ENCODE assay signal across 29 mouse cellular contexts in genomic region chr11:72671294-72671988, GRCm38 (mm10). TPM values are rescaled to one million over a fixed set of nuclear protein-coding genes. Genes with fewer than 3 reads are reported as not detected.
DNase-seq lines count a peak whose midpoint lies in the region; ATAC-seq and TF ChIP-seq lines count a peak whose summit lies in the region.
"Had no signal": no experiment of that assay in that cellular context is flagged by ENCODE, and none has a peak within 500 bp of the region (broad histone marks: within the 10 kb centered on the region; RNA-seq: fewer than 3 reads in every experiment).

No protein-coding gene starts in this region.

- dilution Hi-C loops in CH12.LX (cut with MboI; ENCODE audit: extremely low pct_ligation_motif_present, extremely low pct_unique_long_range_greater_than_20kb, low sequenced_read_pairs) = no loop called here

- no peak for TF ChIP-seq RAD21 in CH12.LX (IDR thresholded peaks at IDR 0.05; ENCODE audit: low read depth, low read length)

- WGBS in liver, embryonic 11.5 days = 54% methylated on average over 6 of the region's 6 CpGs
- WGBS in liver, postnatal 0 days (ENCODE audit: insufficient replicate concordance) = 42% methylated on average over 6 of the region's 6 CpGs
- 36% methylated on average over 6 of the region's 6 CpGs for WGBS in liver, embryonic 13.5 days (ENCODE audit: insufficient replicate concordance)

- peaks cover 14% of the 10 kb centered on the region for H3K4me1 ChIP-seq in liver, embryonic 11.5 days (replicated peaks; ENCODE audit: control insufficient read depth, insufficient read depth, low read length)
- H3K4me1 ChIP-seq in liver, postnatal 0 days (ENCODE audit: insufficient read depth) = 0 out of 2 replicates have a peak, but pooled peaks cover 3% of the 10 kb centered on the region
- peaks cover 5 to 34% of the 10 kb centered on the region in 2 experiments for H3K4me1 ChIP-seq in CH12.LX (ENCODE audit: control insufficient read depth in 1 of 2, insufficient read depth in 2 of 2)
- peaks cover 18% of the 10 kb centered on the region for H3K4me1 ChIP-seq in liver, embryonic 13.5 days (replicated peaks)
- H3K4me1 ChIP-seq: embryonic facial prominence, embryonic 12.5 days; midbrain, embryonic 10.5 days; midbrain, embryonic 15.5 days; neural tube, embryonic 15.5 days; stomach, embryonic 15.5 days had no signal

- DNase-seq in liver, embryonic 11.5 days (ENCODE audit: low spot score) = no peak
- DNase-seq in liver, postnatal 0 days = no peak
- peak; percentile 36 for DNase-seq in CH12.LX (ENCODE audit: extremely low read depth)
- no peak for DNase-seq in liver, embryonic 13.5 days
- DNase-seq in urinary bladder, adult 18-20 months (ENCODE audit: low spot score in 2 of 2) = no peak
- DNase-seq: adrenal gland, adult 8-10 months; cerebellum, adult 9-10 months; cerebellum, postnatal 36 days; embryo, embryonic 11 days; gastrocnemius, postnatal 36 days; heart, adult 2 months; heart, postnatal 10 days; kidney, adult 9 months; kidney, postnatal 10 days; layer of hippocampus, adult 9-11 months; lung, postnatal 36 days; right cerebral cortex, postnatal 25 days; thymus, postnatal 36 days had no signal

- no peaks in the 10 kb centered on the region for H3K27me3 ChIP-seq in liver, embryonic 11.5 days (replicated peaks; ENCODE audit: control insufficient read depth, insufficient read depth, low read length)
- H3K27me3 ChIP-seq in liver, postnatal 0 days (ENCODE audit: insufficient read depth, low read length) = no peaks in the 10 kb centered on the region
- H3K27me3 ChIP-seq in CH12.LX (replicated peaks) = no peaks in the 10 kb centered on the region
- no peaks in the 10 kb centered on the region for H3K27me3 ChIP-seq in liver, embryonic 13.5 days
- H3K27me3 ChIP-seq: embryonic facial prominence, embryonic 12.5 days; heart, embryonic 13.5 days; midbrain, embryonic 15.5 days; neural tube, embryonic 15.5 days; stomach, embryonic 15.5 days had no signal

- in situ Hi-C loops in CH12.LX (cut with MboI; ENCODE audit: low pct_ligation_motif_present, low pct_unique_long_range_greater_than_20kb, low sequenced_read_pairs) = no loop called here

- TF ChIP-seq EP300 in liver, postnatal 0 days (IDR thresholded peaks at IDR 0.05; ENCODE audit: low read depth) = no peak
- TF ChIP-seq EP300 in CH12.LX (IDR thresholded peaks at IDR 0.05; ENCODE audit: low read length) = peak; percentile 38; the same call in 1 of the 2 replicates

- H3K27ac ChIP-seq in liver, embryonic 11.5 days (ENCODE audit: low read depth, low read length) = no peak overlapping the region
- H3K27ac ChIP-seq in liver, postnatal 0 days (ENCODE audit: low read depth) = no peak overlapping the region
- peak overlapping the region; percentile 57 for H3K27ac ChIP-seq in CH12.LX (ENCODE audit: insufficient read depth, low read depth)
- peak overlapping the region; percentile 30; the same call in 1 of the 2 replicates for H3K27ac ChIP-seq in liver, embryonic 13.5 days
- H3K27ac ChIP-seq: embryonic facial prominence, embryonic 12.5 days; heart, adult 2 months; heart, embryonic 13.5 days; hindbrain, embryonic 14.5 days; midbrain, embryonic 10.5 days; midbrain, embryonic 15.5 days; neural tube, embryonic 15.5 days; stomach, embryonic 15.5 days had no signal

- no peak for TF ChIP-seq POLR2A in CH12.LX (IDR thresholded peaks at IDR 0.05; ENCODE audit: low read depth, low read length)

- H3K9me3 ChIP-seq in liver, embryonic 11.5 days (ENCODE audit: control insufficient read depth, low read length) = no peaks in the 10 kb centered on the region
- H3K9me3 ChIP-seq in liver, postnatal 0 days (ENCODE audit: low read length) = no peaks in the 10 kb centered on the region
- no peaks in the 10 kb centered on the region for H3K9me3 ChIP-seq in CH12.LX (replicated peaks; ENCODE audit: low read length)
- no peaks in the 10 kb centered on the region for H3K9me3 ChIP-seq in liver, embryonic 13.5 days (replicated peaks)
- H3K9me3 ChIP-seq: embryonic facial prominence, embryonic 12.5 days; midbrain, embryonic 10.5 days; midbrain, embryonic 15.5 days; neural tube, embryonic 15.5 days; stomach, embryonic 15.5 days had no signal

- no peak overlapping the region for H3K4me3 ChIP-seq in liver, embryonic 11.5 days (ENCODE audit: low read depth, low read length)
- H3K4me3 ChIP-seq in liver, postnatal 0 days (ENCODE audit: low read depth, low read length) = no peak overlapping the region
- no peak overlapping the region for H3K4me3 ChIP-seq in CH12.LX (replicated peaks in 1 of 3; ENCODE audit: low read depth in 2 of 3, low read length in 2 of 3, poor library complexity in 1 of 3)
- no peak overlapping the region for H3K4me3 ChIP-seq in liver, embryonic 13.5 days (replicated peaks)
- H3K4me3 ChIP-seq: embryonic facial prominence, embryonic 12.5 days; heart, adult 2 months; heart, embryonic 13.5 days; midbrain, embryonic 10.5 days; midbrain, embryonic 15.5 days; neural tube, embryonic 15.5 days; stomach, embryonic 15.5 days had no signal

- peaks cover 19% of the 10 kb centered on the region for H3K79me2 ChIP-seq in CH12.LX (replicated peaks; ENCODE audit: control insufficient read depth, extremely low read depth, insufficient read depth, poor library complexity, severe bottlenecking)

- TF ChIP-seq CTCF in liver, postnatal 0 days (IDR thresholded peaks at IDR 0.05; ENCODE audit: low read depth) = no peak
- TF ChIP-seq CTCF in CH12.LX (conservative IDR thresholded peaks at IDR 0.05 in 1 of 2, IDR thresholded peaks at IDR 0.05 in 1 of 2; ENCODE audit: low read depth in 2 of 2, low read length in 2 of 2) = no peak

- ATAC-seq in liver, embryonic 11.5 days (replicated peaks; ENCODE audit: low FRiP score) = peak; percentile 31
- ATAC-seq in liver, postnatal 0 days = no peak
- 0 out of 2 replicates have a peak, but pooled peaks have one; percentile 31 for ATAC-seq in liver, embryonic 13.5 days (ENCODE audit: low read depth)
- ATAC-seq in megakaryocyte-erythroid progenitor cell, adult 5-6 weeks (replicated peaks; ENCODE audit: low FRiP score, low TSS enrichment, poor library complexity, severe bottlenecking) = peak; percentile 65
- ATAC-seq in granulocyte monocyte progenitor cell, adult 5-6 weeks (replicated peaks; ENCODE audit: poor library complexity, severe bottlenecking) = no peak; the same call in 1 of the 2 replicates
- ATAC-seq: forebrain, embryonic 14.5 days; intestine, postnatal 0 days; midbrain, embryonic 15.5 days had no signal

- 0 out of 2 replicates have a peak overlapping the region, but pooled peaks have one; percentile 9 for H3K4me2 ChIP-seq in liver, embryonic 11.5 days
- H3K4me2 ChIP-seq in liver, postnatal 0 days (ENCODE audit: low read depth, low read length) = no peak overlapping the region
- H3K4me2 ChIP-seq in CH12.LX (ENCODE audit: insufficient read depth, low read depth, poor library complexity, severe bottlenecking) = peak overlapping the region; percentile 16
- H3K4me2 ChIP-seq in liver, embryonic 13.5 days = no peak overlapping the region
- H3K4me2 ChIP-seq: embryonic facial prominence, embryonic 12.5 days; heart, embryonic 13.5 days; hindbrain, embryonic 14.5 days; midbrain, embryonic 15.5 days; neural tube, embryonic 15.5 days; stomach, embryonic 15.5 days had no signal

- no peaks in the 10 kb centered on the region; the same call in 1 of the 2 replicates for H3K36me3 ChIP-seq in liver, embryonic 11.5 days (ENCODE audit: control insufficient read depth, insufficient read depth, low read length)
- no peaks in the 10 kb centered on the region for H3K36me3 ChIP-seq in liver, postnatal 0 days (replicated peaks; ENCODE audit: insufficient read depth, low read length)
- peaks cover 0 to 27% of the 10 kb centered on the region in 2 experiments for H3K36me3 ChIP-seq in CH12.LX (replicated peaks in 1 of 2; ENCODE audit: control insufficient read depth in 1 of 2, insufficient read depth in 1 of 2, low read length in 1 of 2)
- peaks cover 6% of the 10 kb centered on the region for H3K36me3 ChIP-seq in liver, embryonic 13.5 days
- H3K36me3 ChIP-seq: embryonic facial prominence, embryonic 12.5 days; midbrain, embryonic 15.5 days; neural tube, embryonic 15.5 days; stomach, embryonic 15.5 days had no signal

- no peak overlapping the region for H3K9ac ChIP-seq in liver, embryonic 11.5 days (ENCODE audit: low read depth, low read length)
- no peak overlapping the region for H3K9ac ChIP-seq in liver, postnatal 0 days (replicated peaks)
- H3K9ac ChIP-seq in CH12.LX (ENCODE audit: insufficient read depth, low read depth) = no peak overlapping the region
- no peak overlapping the region for H3K9ac ChIP-seq in liver, embryonic 13.5 days
- H3K9ac ChIP-seq: embryonic facial prominence, embryonic 12.5 days; heart, embryonic 13.5 days; hindbrain, embryonic 14.5 days; midbrain, embryonic 15.5 days; neural tube, embryonic 15.5 days; stomach, embryonic 15.5 days had no signal

TF ChIP-seq in CH12.LX, 34 proteins besides CTCF, POLR2A, EP300 and RAD21 (continues in another document):
- TF ChIP-seq PAX5 (IDR thresholded peaks at IDR 0.05; ENCODE audit: low read length) (no peak), MYC (IDR thresholded peaks at IDR 0.05; ENCODE audit: low read depth, low read length) (no peak), RCOR1 (conservative IDR thresholded peaks at IDR 0.05; ENCODE audit: low read depth, low read length) (no peak), MAFK (IDR thresholded peaks at IDR 0.05; ENCODE audit: insufficient replicate concordance, low read length) (peak; percentile 35; the same call in 1 of the 2 replicates), POLR2AphosphoS2 (IDR thresholded peaks at IDR 0.05; ENCODE audit: low read depth, low read length) (no peak), USF1 (IDR thresholded peaks at IDR 0.05; ENCODE audit: low read depth, low read length) (no peak), E2F4 (IDR thresholded peaks at IDR 0.05; ENCODE audit: insufficient replicate concordance, low read depth, low read length) (no peak), MAX (IDR thresholded peaks at IDR 0.05; ENCODE audit: low read length) (no peak), ETS1 (conservative IDR thresholded peaks at IDR 0.05; ENCODE audit: low read depth, low read length) (peak; percentile 32; the same call in 1 of the 2 replicates), ZC3H11A (IDR thresholded peaks at IDR 0.05; ENCODE audit: low read depth, low read length) (no peak), NRF1 (IDR thresholded peaks at IDR 0.05; ENCODE audit: low read depth, low read length) (no peak)

RNA-seq across cellular contexts. Expression of gene Ankfy1, which starts 18.4 kb away (rescaled TPM):
- 25.4 and 26.1 TPM in 2 replicates for polyA plus RNA-seq in liver, embryonic 11.5 days (2014; fragmentation: Nextera tagmentation; extraction: Ambion mirVana)
- 3.8 and 5.0 TPM in 2 replicates for polyA plus RNA-seq in liver, postnatal 0 days (2015; fragmentation: Nextera tagmentation; extraction: Ambion mirVana)
- total RNA-seq in CH12.LX (2012; rRNA removed) (30.4 and 31.5 TPM in 2 replicates), CH12.LX (2014; rRNA removed) (29.9 and 31.4 TPM in 2 replicates)
- polyA plus RNA-seq in CH12.LX (2012; ENCODE audit: insufficient read length, low read depth) = 32.0 and 37.0 TPM in 2 replicates
- 9.2 and 11.8 TPM in 2 replicates for polyA plus RNA-seq in liver, embryonic 13.5 days (2015; fragmentation: Nextera tagmentation; extraction: Ambion mirVana)
- total RNA-seq in megakaryocyte-erythroid progenitor cell, adult 5-6 weeks (2014; fragmentation: Nextera tagmentation) = 27.7 and 30.3 TPM in 2 replicates
- total RNA-seq in megakaryocyte-erythroid progenitor cell, adult 5-6 weeks (2017) = 24.0 and 28.9 TPM in 2 replicates
- 31.9 and 34.3 TPM in 2 replicates for total RNA-seq in granulocyte monocyte progenitor cell, adult 5-6 weeks (2014; fragmentation: Nextera tagmentation)
- 34.9 and 36.0 TPM in 2 replicates for total RNA-seq in granulocyte monocyte progenitor cell, adult 5-6 weeks (2017)

Comparison
In these comparisons a context has a peak if more than half of its experiments do, and no peak if none do; other contexts are left out.
1. ATAC-seq: peak in liver, embryonic 11.5 days (single experiment), liver, embryonic 13.5 days (single experiment) and megakaryocyte-erythroid progenitor cell, adult 5-6 weeks (single experiment); none in liver, postnatal 0 days (single experiment) and granulocyte monocyte progenitor cell, adult 5-6 weeks (single experiment).
2. H3K27ac ChIP-seq: peak in CH12.LX (single experiment) and liver, embryonic 13.5 days (single experiment); none in liver, embryonic 11.5 days (single experiment) and liver, postnatal 0 days (single experiment).
3. H3K4me2 ChIP-seq: peak in liver, embryonic 11.5 days (single experiment) and CH12.LX (single experiment); none in liver, postnatal 0 days (single experiment) and liver, embryonic 13.5 days (single experiment).